Mouse (Mus musculus) erythroblast, embryonic 14.5 days (primary cell): Measurements from ENCODE around the gene Parg.

Experiments
- GATA1 ChIP-seq: IDR thresholded peaks from 2 replicates; pipeline ENCODE4 v1.6.1; 2012; ENCODE audit warnings: low read length, inconsistent platforms, mixed read lengths
- TAL1 ChIP-seq: IDR thresholded peaks from 3 replicates; pipeline ENCODE4 v1.6.1; 2012; ENCODE audit warnings: low read length, inconsistent platforms, mixed read lengths

GRCm38 (mm10) chr14:32152243-32152965 is 49.3 kb upstream of the Parg start:
- TF ChIP-seq TAL1 = no peak
- TF ChIP-seq GATA1 = no peak
